Mouse (Mus musculus) 3134 (cell line): ENCODE data around the gene Slc17a6.
"Not testable (repeated sequence)": the region's sequence is repeated elsewhere in the genome, so short reads cannot be mapped to it uniquely, and the experiment has no call there.

Experiments used
- DNase-seq: peaks from one replicate; pipeline ENCODE4 v3.0.0-alpha.2; 2011; ENCODE audit warnings: low spot score; ENCODE audit not compliant: insufficient read length; ENCODE audit errors: extremely low read depth

Slc17a6 gene

DNA sequence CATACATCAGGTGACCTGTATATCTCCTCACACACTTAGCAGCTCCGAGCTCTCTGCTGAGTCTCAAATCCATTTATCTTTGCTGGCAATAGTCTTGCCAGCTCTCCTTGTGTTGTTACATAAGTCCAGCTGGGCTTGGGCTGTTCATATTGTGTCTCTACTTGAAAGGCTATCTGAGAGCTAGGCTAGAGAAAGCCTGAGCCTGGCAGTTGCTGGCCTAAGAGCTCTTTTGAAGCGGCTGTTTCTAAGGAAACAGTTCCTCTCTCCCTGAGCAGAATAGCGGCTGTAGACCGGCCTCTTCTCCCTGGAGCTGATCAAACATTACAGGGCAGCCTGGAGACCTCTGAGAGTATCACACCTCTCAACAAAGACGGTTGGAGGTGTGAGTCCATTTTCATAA, 40.6 kb downstream of the Slc17a6 start:
- DNase-seq, result no peak

- DNase-seq, result no peak
Measured at GRCm38 (mm10) chr7:51693539-51694217, 71.9 kb downstream of the Slc17a6 start.

GRCm38 (mm10) chr7:51694452-51694851, 72.6 kb downstream of the Slc17a6 start:
- no peak for DNase-seq

- no peak for DNase-seq
Measured at GRCm38 (mm10) chr7:51709508-51709907, 87.7 kb downstream of the Slc17a6 start.

- not testable (repeated sequence) for DNase-seq
Measured at GRCm38 (mm10) chr7:51710346-51710745, 88.5 kb downstream of the Slc17a6 start.

DNA sequence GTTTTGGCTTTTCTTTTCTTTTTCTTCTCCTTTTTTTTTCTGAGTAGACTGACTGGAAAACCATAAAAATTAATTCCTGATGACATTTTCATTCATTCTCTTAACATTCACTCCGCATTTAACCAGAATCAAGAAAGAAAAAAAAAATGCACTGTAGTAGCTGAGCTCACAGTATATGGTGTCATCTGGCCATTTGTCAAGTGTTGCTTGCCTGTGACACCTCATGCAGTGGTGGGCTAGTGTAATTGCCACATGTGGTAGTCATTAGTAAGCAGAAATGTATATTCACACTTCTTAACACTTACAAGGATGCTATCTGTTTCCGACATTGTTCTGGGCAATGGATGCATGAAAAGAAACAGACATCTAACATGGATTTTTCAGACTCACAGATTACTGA, 94.0 kb downstream of the Slc17a6 start:
- no peak for DNase-seq
